Mouse (Mus musculus): ENCODE results near the gene Eml3. TPM values are rescaled to one million over a fixed set of nuclear protein-coding genes. Genes with fewer than 3 reads are reported as not detected.
A peak's percentile ranks its signal among the peaks of the same experiment; 100 is the strongest.

Gene Eml3
- total RNA-seq, 2 experiments from 2014 or later = 9.8 to 10.4 TPM

- DNase-seq (ENCODE audit: low spot score in 2 of 2) = peak in 1 of 2 experiments; percentile 59
Observed at GRCm38 (mm10) chr19:8984255-8984868, 55.0 kb downstream of the Eml3 start.

GRCm38 (mm10) chr19:8985891-8986290, 56.5 kb downstream of the Eml3 start:
- no peak for DNase-seq (ENCODE audit: low spot score in 2 of 2)

GRCm38 (mm10) chr19:8987816-8988215, 58.5 kb downstream of the Eml3 start:
- DNase-seq (ENCODE audit: low spot score in 2 of 2) = no peak

GRCm38 (mm10) chr19:8988346-8989065, 59.2 kb downstream of the Eml3 start:
- DNase-seq (ENCODE audit: low spot score in 2 of 2) = no peak

- DNase-seq (ENCODE audit: low spot score in 2 of 2) = no peak
Observed at GRCm38 (mm10) chr19:8989066-8989566, 59.8 kb downstream of the Eml3 start, which contains the start of gene Ahnak. Gene Ahnak, plus strand, starts transcription at chr19:8989284.

- DNase-seq (ENCODE audit: low spot score in 2 of 2) = no peak
Observed at GRCm38 (mm10) chr19:8989567-8990431, 60.4 kb downstream of the Eml3 start.

GRCm38 (mm10) chr19:8990432-8991102, 61.2 kb downstream of the Eml3 start:
- no peak for DNase-seq (ENCODE audit: low spot score in 2 of 2)

Small RNA genes within 50 kb of the gene (microRNA-seq; reads per million reads assigned to microRNA genes)
- gene Mir5136 = 0 to 0.20 reads per million in 2 experiments

Other genes with a start within 250 kb of the Eml3 start
- 100 to 1,000 TPM; 145 to 153 TPM for gene Slc3a2, start 206.2 kb upstream of the Eml3 start, total RNA-seq (2021)
- 10 to 100 TPM; 53.0 to 55.2 TPM for gene Wdr74, start 193.7 kb upstream of the Eml3 start, total RNA-seq (2021)
- gene 1700092M07Rik, start 188.8 kb upstream of the Eml3 start, total RNA-seq (2021) = 1 to 10 TPM; 1.9 to 2.1 TPM
- gene Stx5a, start 188.1 kb upstream of the Eml3 start, total RNA-seq (2021) = 10 to 100 TPM; 59.5 to 63.6 TPM
- 10 to 100 TPM; 94.5 to 95.3 TPM for gene Nxf1, start 172.5 kb upstream of the Eml3 start, total RNA-seq (2021)
- 10 to 100 TPM; 69.1 to 74.4 TPM for gene Tmem223, start 158.6 kb upstream of the Eml3 start, total RNA-seq (2021)
- gene Tmem179b, start 155.1 kb upstream of the Eml3 start, total RNA-seq (2021) = 1 to 10 TPM; 8.6 to 9.6 TPM
- 10 to 100 TPM; 12.8 to 13.8 TPM for gene Taf6l, start 143.1 kb upstream of the Eml3 start, total RNA-seq (2021)
- gene Polr2g, start 131.0 kb upstream of the Eml3 start, total RNA-seq (2021) = 100 to 1,000 TPM; 106 to 111 TPM
- gene Zbtb3, start 127.0 kb upstream of the Eml3 start, total RNA-seq (2021) = 1 to 10 TPM; 6.7 to 7.0 TPM
- 10 to 100 TPM; 39.9 to 41.1 TPM for gene Ttc9c, start 110.2 kb upstream of the Eml3 start, total RNA-seq (2021)
- 100 to 1,000 TPM; 120 to 125 TPM for gene Hnrnpul2, start 109.5 kb upstream of the Eml3 start, total RNA-seq (2021)
- gene AC129217.1, start 99.8 kb upstream of the Eml3 start, total RNA-seq (2021) = not detected
- gene Bscl2, start 92.1 kb upstream of the Eml3 start, total RNA-seq (2021) = 10 to 100 TPM; 94.8 to 97.6 TPM
- gene Gng3, start 90.4 kb upstream of the Eml3 start, total RNA-seq (2021) = 100 to 1,000 TPM; 153 TPM
- gene Lrrn4cl, start 78.8 kb upstream of the Eml3 start, total RNA-seq (2021) = under 1 TPM; 0.42 to 0.68 TPM
- 100 to 1,000 TPM; 103 to 109 TPM for gene Ubxn1, start 58.1 kb upstream of the Eml3 start, total RNA-seq (2021)
- gene Uqcc3, start 48.6 kb upstream of the Eml3 start, total RNA-seq (2021) = 10 to 100 TPM; 30.2 to 30.4 TPM
- 1 to 10 TPM; 4.6 to 7.6 TPM for gene Lbhd1, start 45.8 kb upstream of the Eml3 start, total RNA-seq (2021)
- gene Gm49403, start 45.6 kb upstream of the Eml3 start, total RNA-seq (2021) = not detected
- 10 to 100 TPM; 24.2 to 30.3 TPM for gene 1810009A15Rik, start 40.7 kb upstream of the Eml3 start, total RNA-seq (2021)
- 1 to 10 TPM; 2.4 to 5.1 TPM for gene Gm49416, start 40.6 kb upstream of the Eml3 start, total RNA-seq (2021)
- gene Ints5, start 36.5 kb upstream of the Eml3 start, total RNA-seq (2021) = 10 to 100 TPM; 25.6 to 26.3 TPM
- 100 to 1,000 TPM; 104 to 112 TPM for gene Ganab, start 31.5 kb upstream of the Eml3 start, total RNA-seq (2021)
- 100 to 1,000 TPM; 166 to 169 TPM for gene B3gat3, start 9.2 kb upstream of the Eml3 start, total RNA-seq (2021)
- gene Rom1, start 196 bp upstream of the Eml3 start, total RNA-seq (2021) = 1 to 10 TPM; 4.7 to 6.6 TPM
- gene Mta2, start 12.3 kb downstream of the Eml3 start, total RNA-seq (2021) = 10 to 100 TPM; 51.6 to 53.4 TPM
- 10 to 100 TPM; 21.9 to 22.5 TPM for gene Tut1, start 24.3 kb downstream of the Eml3 start, total RNA-seq (2021)
- gene Eef1g, start 37.5 kb downstream of the Eml3 start, total RNA-seq (2021) = 100 to 1,000 TPM; 257 to 269 TPM
- gene Ahnak, start 59.7 kb downstream of the Eml3 start, total RNA-seq (2021) = 10 to 100 TPM; 18.1 to 19.9 TPM
- not detected for gene Scgb1a1, start 158.4 kb downstream of the Eml3 start, total RNA-seq (2021)
- gene Asrgl1, start 206.1 kb downstream of the Eml3 start, total RNA-seq (2021) = 100 to 1,000 TPM; 151 to 160 TPM

All from layer of hippocampus, adult 18-20 months (tissue).